In the genomic region with DNA sequence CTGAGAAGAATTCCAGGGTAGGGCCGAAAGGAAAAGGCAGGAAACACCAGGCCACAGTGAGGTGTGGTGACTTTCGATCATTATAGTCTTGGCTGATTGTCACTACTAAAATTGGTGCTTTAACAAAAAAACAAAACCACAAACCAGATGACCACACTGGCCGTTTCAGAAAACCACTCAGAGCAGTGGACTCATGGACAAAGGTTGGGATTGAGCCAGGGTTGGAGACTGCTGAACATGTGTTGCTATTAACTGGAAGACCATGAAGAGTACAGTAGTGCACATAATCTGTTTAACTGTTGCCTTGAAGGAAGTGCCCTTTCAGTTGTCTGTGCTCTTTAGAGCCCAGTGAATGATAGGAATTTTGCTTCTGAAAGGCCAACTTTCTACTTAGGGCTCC, we compare ENCODE assay signal across 25 mouse cellular contexts. TPM values are rescaled to one million over a fixed set of nuclear protein-coding genes. Genes with fewer than 3 reads are reported as not detected.
DNase-seq lines count a peak whose midpoint lies in the region; ATAC-seq lines count a peak whose summit lies in the region.
"Had no signal": no experiment of that assay in that cellular context is flagged by ENCODE, and none has a peak within 500 bp of the region (broad histone marks: within the 10 kb centered on the region; RNA-seq: fewer than 3 reads in every experiment).

No protein-coding gene starts in this region.

- no peak for ATAC-seq in embryonic facial prominence, embryonic 14.5 days (ENCODE audit: low read depth)
- ATAC-seq: intestine, embryonic 15.5 days; midbrain, embryonic 16.5 days had no signal

- no peaks in the 10 kb centered on the region; the same call in 1 of the 2 replicates for H3K4me1 ChIP-seq in embryonic facial prominence, embryonic 14.5 days (ENCODE audit: control insufficient read depth, insufficient read depth, low read length)
- no peaks in the 10 kb centered on the region for H3K4me1 ChIP-seq in embryonic facial prominence, embryonic 10.5 days
- H3K4me1 ChIP-seq: heart, embryonic 13.5 days; limb, embryonic 12.5 days had no signal

- peaks cover 23% of the 10 kb centered on the region for H3K36me3 ChIP-seq in embryonic facial prominence, embryonic 14.5 days (ENCODE audit: control insufficient read depth, insufficient read depth, low read length)
- peaks cover 5% of the 10 kb centered on the region for H3K36me3 ChIP-seq in embryonic facial prominence, embryonic 10.5 days (replicated peaks)
- H3K36me3 ChIP-seq: intestine, embryonic 15.5 days had no signal

- H3K4me3 ChIP-seq in embryonic facial prominence, embryonic 14.5 days (ENCODE audit: low read depth, low read length) = no peak overlapping the region
- no peak overlapping the region for H3K4me3 ChIP-seq in embryonic facial prominence, embryonic 10.5 days
- H3K4me3 ChIP-seq: heart, embryonic 13.5 days; intestine, embryonic 15.5 days; limb, embryonic 12.5 days had no signal

- H3K27ac ChIP-seq in embryonic facial prominence, embryonic 14.5 days (replicated peaks; ENCODE audit: low read depth, low read length) = peak overlapping the region; percentile 50; the same call in 1 of the 2 replicates
- no peak overlapping the region for H3K27ac ChIP-seq in embryonic facial prominence, embryonic 10.5 days (replicated peaks)
- H3K27ac ChIP-seq: heart, embryonic 13.5 days; hindbrain, embryonic 14.5 days; intestine, embryonic 15.5 days; limb, embryonic 12.5 days; stomach, postnatal 0 days had no signal

- H3K9me3 ChIP-seq in embryonic facial prominence, embryonic 14.5 days (ENCODE audit: control insufficient read depth, low read length) = no peaks in the 10 kb centered on the region
- no peaks in the 10 kb centered on the region for H3K9me3 ChIP-seq in embryonic facial prominence, embryonic 10.5 days
- H3K9me3 ChIP-seq: heart, embryonic 13.5 days; intestine, embryonic 15.5 days; limb, embryonic 12.5 days had no signal

- DNase-seq in embryonic facial prominence, embryonic 14.5 days (ENCODE audit: low spot score) = peak; percentile 34
- no peak for DNase-seq in embryonic facial prominence, embryonic 10.5 days (ENCODE audit: low spot score)
- DNase-seq in testis, postnatal 14 days (ENCODE audit: low spot score) = peak; percentile 2
- DNase-seq in testis, postnatal 10 days (ENCODE audit: low spot score) = no peak
- peak; percentile 20 for DNase-seq in gastrocnemius, postnatal 10 days
- peak; percentile 51 for DNase-seq in skeletal muscle tissue, adult 2 months (ENCODE audit: low read depth, low spot score)
- DNase-seq in right cerebral cortex, postnatal 36 days (ENCODE audit: low spot score in 2 of 2) = no peak
- DNase-seq in adrenal gland, postnatal 10 days = no peak
- DNase-seq: cerebellum, adult 8-10 months; right cerebral cortex, postnatal 25 days had no signal

- no peaks in the 10 kb centered on the region for H3K27me3 ChIP-seq in embryonic facial prominence, embryonic 14.5 days (replicated peaks; ENCODE audit: control insufficient read depth, insufficient read depth, low read length)
- no peaks in the 10 kb centered on the region for H3K27me3 ChIP-seq in embryonic facial prominence, embryonic 10.5 days (replicated peaks; ENCODE audit: low read depth, poor library complexity, severe bottlenecking)
- H3K27me3 ChIP-seq: CH12.LX; heart, embryonic 13.5 days; intestine, embryonic 15.5 days; limb, embryonic 12.5 days had no signal

- no peak overlapping the region for H3K9ac ChIP-seq in embryonic facial prominence, embryonic 14.5 days (ENCODE audit: low read depth, low read length)
- H3K9ac ChIP-seq: heart, embryonic 13.5 days; hindbrain, embryonic 14.5 days; intestine, embryonic 15.5 days; limb, embryonic 12.5 days had no signal

- H3K4me2 ChIP-seq in embryonic facial prominence, embryonic 14.5 days (ENCODE audit: low read depth, low read length) = no peak overlapping the region
- H3K4me2 ChIP-seq: heart, embryonic 13.5 days; hindbrain, embryonic 14.5 days; intestine, embryonic 15.5 days; limb, embryonic 12.5 days had no signal

- 62% methylated on average over 3 of the region's 3 CpGs for WGBS in embryonic facial prominence, embryonic 14.5 days
- WGBS in embryonic facial prominence, embryonic 10.5 days = 87% methylated on average over 3 of the region's 3 CpGs

RNA-seq across cellular contexts. Expression of gene Smlr1, which starts 8.9 kb away (rescaled TPM):
- polyA plus RNA-seq in embryonic facial prominence, embryonic 14.5 days (2014; fragmentation: Nextera tagmentation; extraction: Ambion mirVana) = not detected in 2 replicates
- polyA plus RNA-seq in embryonic facial prominence, embryonic 10.5 days (2016; fragmentation: Nextera tagmentation; extraction: Ambion mirVana) = not detected in 2 replicates
- total RNA-seq in gastrocnemius, postnatal 10 days (2021) = not detected
- 10 to 100 TPM in 1 of 2 experiments, 1 to 10 TPM in 1; 4.8 to 15.5 TPM for total RNA-seq in adrenal gland, postnatal 10 days (2021)
- total RNA-seq: adrenal gland, adult 18-20 months; CH12.LX; common myeloid progenitor, adult 5-6 weeks; gastrocnemius, postnatal 36 days; heart, postnatal 25 days; megakaryocyte-erythroid progenitor cell, adult 5-6 weeks; MEL had no signal
- polyA plus RNA-seq: embryonic facial prominence, embryonic 11.5 days; heart, embryonic 13.5 days; hindbrain, embryonic 14.5 days; kidney, embryonic 14.5 days; limb, embryonic 12.5 days had no signal

Comparison
In these comparisons a context has a peak if more than half of its experiments do, and no peak if none do; other contexts are left out.
1. DNase-seq: peak in embryonic facial prominence, embryonic 14.5 days (single experiment), testis, postnatal 14 days (single experiment), gastrocnemius, postnatal 10 days (single experiment) and skeletal muscle tissue, adult 2 months (single experiment); none in embryonic facial prominence, embryonic 10.5 days (single experiment), testis, postnatal 10 days (single experiment), right cerebral cortex, postnatal 36 days (0 of 2) and adrenal gland, postnatal 10 days (single experiment).
2. RNA of gene Smlr1, which starts 8.9 kb away (total RNA-seq): 4.8 to 15.5 TPM in adrenal gland, postnatal 10 days; not detected in gastrocnemius, postnatal 10 days; every median in the first group is over 4 times any median in the second.